Mouse (Mus musculus) hindbrain, embryonic 15.5 days (tissue): ENCODE results near the gene Nxpe5. TPM values are rescaled to one million over a fixed set of nuclear protein-coding genes. Genes with fewer than 3 reads are reported as not detected.

Experiments
- ATAC-seq: fragments of 200-750 bp; cut with Nextera tagmentation; 2 replicates; pipeline ENCODE4 v1.8.0; 2017; ENCODE audit warnings: low read depth, moderate number of reproducible peaks, moderate TSS enrichment; ENCODE audit not compliant: low FRiP score
- H3K27ac ChIP-seq: fragments of 300-500 bp; sonication (generic); replicated peaks from 2 replicates; pipeline ENCODE4 v1.5.1; 2015; ENCODE audit warnings: mild to moderate bottlenecking, inconsistent platforms
- H3K27me3 ChIP-seq: fragments of 300-500 bp; sonication (generic); 2 replicates; pipeline ENCODE4 v1.6.1; 2015; ENCODE audit warnings: control low read depth, inconsistent platforms
- H3K36me3 ChIP-seq: fragments of 300-500 bp; sonication (generic); 2 replicates; pipeline ENCODE4 v1.6.1; 2015; ENCODE audit warnings: control low read depth, inconsistent platforms
- H3K4me1 ChIP-seq: fragments of 300-500 bp; sonication (generic); replicated peaks from 2 replicates; pipeline ENCODE4 v1.6.1; 2015; ENCODE audit warnings: control low read depth, inconsistent platforms
- H3K4me2 ChIP-seq: fragments of 300-500 bp; sonication (generic); 2 replicates; pipeline ENCODE4 v1.6.1; 2015; ENCODE audit warnings: moderate library complexity, mild to moderate bottlenecking, inconsistent platforms
- H3K4me3 ChIP-seq: fragments of 300-500 bp; sonication (generic); 2 replicates; pipeline ENCODE4 v1.5.1; 2015; ENCODE audit warnings: mild to moderate bottlenecking, inconsistent platforms
- H3K9ac ChIP-seq: fragments of 300-500 bp; sonication (generic); 2 replicates; pipeline ENCODE4 v1.6.1; 2015; ENCODE audit warnings: inconsistent platforms
- H3K9me3 ChIP-seq: fragments of 300-500 bp; sonication (generic); 2 replicates; pipeline ENCODE4 v1.6.1; 2016; ENCODE audit warnings: control low read depth, inconsistent platforms
- WGBS: fragments of 180-500 bp; shearing (Covaris S2); methylation state at CpG from one replicate; pipeline ENCODE4 v1.1.7; 2015; 5-methylcytosine and 5-hydroxymethylcytosine counted together
- polyA plus RNA-seq: library from polyadenylated mRNA; unstranded; fragments of >200 nt; fragmentation: Nextera tagmentation; extraction: Ambion mirVana; gene quantifications from 2 replicates; pipeline ENCODE4 v1.2.1, GENCODE M21; 2015

Gene Nxpe5
- polyA plus RNA-seq, 1 experiment from 2014 or later: not detected

DNA sequence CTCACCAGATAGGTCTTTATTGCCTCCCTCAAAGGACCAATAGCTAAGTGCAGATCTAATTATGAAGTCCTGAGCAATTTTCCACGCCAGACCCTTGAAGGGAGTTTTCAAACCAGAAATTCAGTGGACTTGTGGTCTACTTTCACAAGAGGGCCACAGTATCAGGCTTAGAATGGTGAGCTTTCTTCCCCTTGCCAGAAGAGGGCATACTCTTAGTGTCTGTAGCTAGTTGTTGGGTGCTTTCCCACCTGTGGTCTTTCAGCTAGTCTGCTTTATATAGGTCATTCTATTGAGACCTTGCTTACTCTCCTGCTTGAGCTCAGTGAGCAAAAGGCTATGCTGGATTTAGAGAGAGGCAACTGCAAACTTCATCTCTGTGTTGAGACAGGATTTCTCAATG, 57.8 kb downstream of the Nxpe5 start:
- no peak overlapping the region for H3K27ac ChIP-seq
- H3K4me3 ChIP-seq: no peak overlapping the region
- H3K4me2 ChIP-seq: no peak overlapping the region
- no peaks in the 10 kb centered on the region for H3K9me3 ChIP-seq
- no peak overlapping the region for H3K9ac ChIP-seq
- no peak for ATAC-seq
- H3K4me1 ChIP-seq: peaks cover 11% of the 10 kb centered on the region
- H3K36me3 ChIP-seq: no peaks in the 10 kb centered on the region
- H3K27me3 ChIP-seq: no peaks in the 10 kb centered on the region
- WGBS: 58% methylated on average over 1 of the region's 1 CpGs

DNA sequence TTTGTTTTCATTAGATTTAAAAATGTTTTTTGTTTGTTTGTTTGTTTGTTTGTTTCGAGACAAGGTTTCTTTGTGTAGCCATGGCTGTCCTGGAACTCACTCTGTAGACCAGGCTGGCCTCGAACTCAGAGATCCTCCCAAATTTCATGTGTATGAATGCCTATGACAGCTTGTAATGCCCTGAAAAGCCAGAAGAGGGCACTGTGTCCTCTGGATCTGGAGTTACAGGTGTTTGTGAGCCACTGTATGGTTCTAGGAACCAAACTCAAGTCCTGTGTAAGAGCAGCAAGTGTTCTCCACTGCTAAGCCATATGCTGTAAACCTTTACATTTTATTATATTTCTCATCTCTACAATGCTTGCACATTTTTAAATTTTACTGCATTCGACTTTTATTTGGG, 62.2 kb downstream of the Nxpe5 start:
- Histone ChIP-seq H3K36me3 (peaks cover 3% of the 10 kb centered on the region; the same call in 1 of the 2 replicates), H3K9me3 (no peaks in the 10 kb centered on the region), H3K4me1 (no peaks in the 10 kb centered on the region), H3K4me3 (no peak overlapping the region), H3K27ac (no peak overlapping the region), H3K9ac (no peak overlapping the region), H3K27me3 (no peaks in the 10 kb centered on the region), H3K4me2 (no peak overlapping the region)
- 77% methylated on average over 3 of the region's 3 CpGs for WGBS
- ATAC-seq: no peak

DNA sequence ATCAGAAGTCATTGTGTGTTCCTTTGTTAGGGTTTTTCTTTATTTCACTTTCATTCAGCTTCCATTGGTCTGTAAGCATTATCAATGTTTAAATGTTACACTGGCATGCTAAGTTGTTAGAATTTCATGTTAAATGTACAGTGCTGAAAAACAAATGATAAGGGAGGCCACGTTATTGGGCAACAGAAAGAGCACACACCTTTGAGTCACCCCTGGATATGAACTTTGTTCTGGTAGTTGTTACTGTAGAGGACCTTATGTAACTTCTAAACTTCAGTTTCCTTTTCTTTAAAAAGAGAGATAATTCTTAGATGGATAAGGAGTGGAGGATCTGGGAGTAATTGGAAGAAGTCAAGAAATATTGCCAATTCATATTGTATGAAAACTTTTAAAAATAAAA, 65.9 kb downstream of the Nxpe5 start:
- peaks cover 3% of the 10 kb centered on the region; the same call in 1 of the 2 replicates for H3K36me3 ChIP-seq
- WGBS: 81% methylated on average over 1 of the region's 1 CpGs
- H3K4me2 ChIP-seq: no peak overlapping the region
- no peaks in the 10 kb centered on the region for H3K9me3 ChIP-seq
- no peak for ATAC-seq
- no peak overlapping the region for H3K4me3 ChIP-seq
- no peak overlapping the region for H3K9ac ChIP-seq
- H3K27me3 ChIP-seq: no peaks in the 10 kb centered on the region
- no peak overlapping the region for H3K27ac ChIP-seq
- no peaks in the 10 kb centered on the region for H3K4me1 ChIP-seq

DNA sequence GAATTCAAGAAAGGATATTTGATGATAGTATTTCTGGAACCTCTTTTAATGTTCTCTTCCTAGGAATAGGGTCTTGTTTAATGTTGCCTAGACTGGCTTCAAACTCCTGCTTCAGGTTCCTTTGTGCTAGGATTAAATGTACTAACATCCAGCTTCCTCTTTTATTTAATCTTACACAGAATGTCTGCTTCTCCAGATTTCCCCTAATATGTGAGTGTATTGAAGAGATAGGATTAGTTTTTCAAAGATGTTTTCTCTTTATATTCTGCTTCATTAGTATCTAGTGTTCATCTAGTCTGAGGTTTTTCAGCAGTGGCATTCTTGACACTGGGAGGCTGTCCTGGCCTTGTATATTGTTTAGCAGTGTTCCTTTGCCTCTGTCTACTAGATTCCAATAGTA, 68.5 kb downstream of the Nxpe5 start:
- Histone ChIP-seq H3K9me3 (no peaks in the 10 kb centered on the region), H3K4me1 (no peaks in the 10 kb centered on the region), H3K4me2 (no peak overlapping the region), H3K27ac (no peak overlapping the region), H3K36me3 (peaks cover 8% of the 10 kb centered on the region; the same call in 1 of the 2 replicates), H3K4me3 (no peak overlapping the region), H3K9ac (no peak overlapping the region), H3K27me3 (no peaks in the 10 kb centered on the region)
- ATAC-seq: no peak

DNA sequence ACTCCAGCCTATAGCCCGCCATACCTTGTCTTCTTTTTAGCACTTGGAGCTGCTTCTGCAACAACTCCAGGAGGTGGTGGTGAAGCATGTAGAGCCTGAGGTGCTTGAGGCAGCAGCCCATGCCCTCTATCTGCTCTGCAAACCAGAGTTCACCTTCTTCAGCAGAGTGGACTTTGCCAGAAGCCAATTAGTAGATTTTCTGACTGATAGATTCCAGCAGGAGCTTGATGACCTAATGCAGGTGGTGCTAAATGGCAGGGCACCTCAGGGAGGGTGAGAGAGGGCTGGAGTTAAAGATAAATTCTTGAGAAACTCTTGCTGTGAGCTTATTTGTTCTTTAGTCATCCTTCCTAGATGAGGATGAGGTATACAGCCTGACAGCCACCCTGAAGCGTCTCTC, 73.9 kb downstream of the Nxpe5 start:
- no peak for ATAC-seq
- no peaks in the 10 kb centered on the region for H3K4me1 ChIP-seq
- no peaks in the 10 kb centered on the region for H3K9me3 ChIP-seq
- H3K4me3 ChIP-seq: no peak overlapping the region
- H3K27ac ChIP-seq: no peak overlapping the region
- WGBS: 86% methylated on average over 2 of the region's 2 CpGs
- no peaks in the 10 kb centered on the region for H3K27me3 ChIP-seq
- H3K4me2 ChIP-seq: no peak overlapping the region
- H3K9ac ChIP-seq: no peak overlapping the region
- peaks cover 17% of the 10 kb centered on the region; the same call in 1 of the 2 replicates for H3K36me3 ChIP-seq

Other genes with a start within 250 kb of the Nxpe5 start
- gene Azgp1, start 244.4 kb upstream of the Nxpe5 start, polyA plus RNA-seq: not detected in 2 replicates
- not detected in 2 replicates for gene Smok3a, start 204.6 kb upstream of the Nxpe5 start, polyA plus RNA-seq
- not detected in 2 replicates for gene Smok3b, start 204.5 kb upstream of the Nxpe5 start, polyA plus RNA-seq
- not detected in 2 replicates for gene Smok3c, start 172.7 kb upstream of the Nxpe5 start, polyA plus RNA-seq
- 20.8 and 22.1 TPM in 2 replicates for gene Zkscan1, start 140.8 kb upstream of the Nxpe5 start, polyA plus RNA-seq
- 81.4 and 82.6 TPM in 2 replicates for gene Zscan21, start 109.0 kb upstream of the Nxpe5 start, polyA plus RNA-seq
- 26.5 and 31.3 TPM in 2 replicates for gene Zfp113, start 70.2 kb upstream of the Nxpe5 start, polyA plus RNA-seq
- 313 and 320 TPM in 2 replicates for gene Cops6, start 64.8 kb upstream of the Nxpe5 start, polyA plus RNA-seq
- 24.7 and 26.2 TPM in 2 replicates for gene Ap4m1, start 53.9 kb upstream of the Nxpe5 start, polyA plus RNA-seq
- gene Mcm7, start 53.5 kb upstream of the Nxpe5 start, polyA plus RNA-seq: 85.4 and 94.5 TPM in 2 replicates
- 75.5 and 77.7 TPM in 2 replicates for gene Taf6, start 38.4 kb upstream of the Nxpe5 start, polyA plus RNA-seq
- 26.5 and 29.6 TPM in 2 replicates for gene Cnpy4, start 38.4 kb upstream of the Nxpe5 start, polyA plus RNA-seq
- gene Mblac1, start 31.6 kb upstream of the Nxpe5 start, polyA plus RNA-seq: 12.4 and 14.7 TPM in 2 replicates
- gene Lamtor4, start 29.6 kb downstream of the Nxpe5 start, polyA plus RNA-seq: 108 and 111 TPM in 2 replicates
- 17.1 and 21.1 TPM in 2 replicates for gene BC037034, start 38.1 kb downstream of the Nxpe5 start, polyA plus RNA-seq
- gene Gal3st4, start 46.9 kb downstream of the Nxpe5 start, polyA plus RNA-seq: 2.2 and 2.6 TPM in 2 replicates
- 0.17 and 0.19 TPM in 2 replicates for gene Gm43720, start 54.1 kb downstream of the Nxpe5 start, polyA plus RNA-seq
- 147 and 149 TPM in 2 replicates for gene Gpc2, start 54.1 kb downstream of the Nxpe5 start, polyA plus RNA-seq
- 9.2 and 9.8 TPM in 2 replicates for gene Stag3, start 54.3 kb downstream of the Nxpe5 start, polyA plus RNA-seq
- 0.14 TPM in 1 of 2 replicates, not detected in the other for gene Pvrig, start 116.1 kb downstream of the Nxpe5 start, polyA plus RNA-seq
- 57.8 and 60.4 TPM in 2 replicates for gene Zfp157, start 215.6 kb downstream of the Nxpe5 start, polyA plus RNA-seq